Mouse (Mus musculus) hindbrain, embryonic 11.5 days (tissue): ENCODE measurements around the gene Prdm4. TPM values are rescaled to one million over a fixed set of nuclear protein-coding genes. Genes with fewer than 3 reads are reported as not detected.

Source experiments
- ATAC-seq: fragments of 200-750 bp; cut with Nextera tagmentation; 2 replicates; pipeline ENCODE4 v1.8.0; 2017; ENCODE audit warnings: mild to moderate bottlenecking, moderate TSS enrichment, moderate library complexity; ENCODE audit not compliant: low FRiP score
- DNase-seq: peaks from one replicate; pipeline ENCODE4 v3.0.0-alpha.2; 2015; ENCODE audit warnings: low spot score
- H3K27ac ChIP-seq: fragments of 300-500 bp; sonication (generic); 2 replicates; pipeline ENCODE4 v1.5.1; 2014; ENCODE audit warnings: mild to moderate bottlenecking, low read depth, low read length
- H3K27me3 ChIP-seq: fragments of 300-500 bp; sonication (generic); 2 replicates; pipeline ENCODE4 v1.6.1; 2014; ENCODE audit warnings: mild to moderate bottlenecking, low read length, moderate library complexity, mixed read lengths; ENCODE audit not compliant: control insufficient read depth, insufficient read depth
- H3K36me3 ChIP-seq: fragments of 300-500 bp; sonication (generic); 2 replicates; pipeline ENCODE4 v1.6.1; 2014; ENCODE audit warnings: mild to moderate bottlenecking, low read length, moderate library complexity, mixed read lengths; ENCODE audit not compliant: control insufficient read depth, insufficient read depth
- H3K4me1 ChIP-seq: fragments of 300-500 bp; sonication (generic); replicated peaks from 2 replicates; pipeline ENCODE4 v1.6.1; 2014; ENCODE audit warnings: low read length, mixed read lengths; ENCODE audit not compliant: control insufficient read depth, insufficient read depth
- H3K4me2 ChIP-seq: fragments of 300-500 bp; sonication (generic); replicated peaks from 2 replicates; pipeline ENCODE4 v1.6.1; 2014; ENCODE audit warnings: mild to moderate bottlenecking, low read depth, low read length
- H3K4me3 ChIP-seq: fragments of 300-500 bp; sonication (generic); 2 replicates; pipeline ENCODE4 v1.5.1; 2014; ENCODE audit warnings: low read depth, low read length
- H3K9ac ChIP-seq: fragments of 300-500 bp; sonication (generic); 2 replicates; pipeline ENCODE4 v1.6.1; 2014; ENCODE audit warnings: low read depth, low read length
- H3K9me3 ChIP-seq: fragments of 300-500 bp; sonication (generic); 2 replicates; pipeline ENCODE4 v1.6.1; 2016; ENCODE audit warnings: low read length; ENCODE audit not compliant: control insufficient read depth
- WGBS: fragments of 180-500 bp; shearing (Covaris S2); extraction: QIAGEN DNeasy Blood & Tissue Kit; methylation state at CpG from one replicate; pipeline ENCODE4 v1.1.7; 2014; 5-methylcytosine and 5-hydroxymethylcytosine counted together
- polyA plus RNA-seq: library from polyadenylated mRNA; unstranded; fragments of >200 nt; fragmentation: Nextera tagmentation; extraction: Ambion mirVana; gene quantifications from 2 replicates; pipeline ENCODE4 v1.2.1, GENCODE M21; 2014

Gene Prdm4
- polyA plus RNA-seq, 1 experiment from 2014 or later, result 37.3 TPM

- no peaks in the 10 kb centered on the region; the same call in 1 of the 2 replicates for H3K4me1 ChIP-seq
- no peak overlapping the region for H3K27ac ChIP-seq
- 0 out of 2 replicates have a peak, but pooled peaks cover 9% of the 10 kb centered on the region for H3K36me3 ChIP-seq
- H3K4me3 ChIP-seq, result no peak overlapping the region
- H3K27me3 ChIP-seq, result no peaks in the 10 kb centered on the region
- WGBS, result 93% methylated on average over 6 of the region's 6 CpGs
- H3K9me3 ChIP-seq, result no peaks in the 10 kb centered on the region
- no peak for DNase-seq
- ATAC-seq, result no peak
- H3K4me2 ChIP-seq, result no peak overlapping the region
- no peak overlapping the region for H3K9ac ChIP-seq
These were observed 35.0 kb upstream of the Prdm4 start for GRCm38 (mm10) chr10:85951765-85952443.

- 78% methylated on average over 8 of the region's 8 CpGs for WGBS
- Histone ChIP-seq H3K27ac (no peak overlapping the region), H3K36me3 (peaks cover 13% of the 10 kb centered on the region; the same call in 1 of the 2 replicates), H3K4me2 (no peak overlapping the region), H3K9me3 (no peaks in the 10 kb centered on the region), H3K9ac (no peak overlapping the region), H3K27me3 (no peaks in the 10 kb centered on the region), H3K4me1 (no peaks in the 10 kb centered on the region), H3K4me3 (no peak overlapping the region)
- ATAC-seq, result no peak
- DNase-seq, result no peak
These were observed 31.7 kb upstream of the Prdm4 start for GRCm38 (mm10) chr10:85948483-85949196.

- H3K9ac ChIP-seq, result no peak overlapping the region
- no peaks in the 10 kb centered on the region for H3K27me3 ChIP-seq
- no peak overlapping the region for H3K4me2 ChIP-seq
- H3K9me3 ChIP-seq, result no peaks in the 10 kb centered on the region
- H3K27ac ChIP-seq, result no peak overlapping the region
- DNase-seq (no peak), ATAC-seq (no peak)
- H3K4me1 ChIP-seq, result no peaks in the 10 kb centered on the region
- H3K4me3 ChIP-seq, result no peak overlapping the region
- WGBS, result 97% methylated on average over 6 of the region's 6 CpGs
- H3K36me3 ChIP-seq, result peaks cover 23% of the 10 kb centered on the region
These were observed 19.5 kb upstream of the Prdm4 start for GRCm38 (mm10) chr10:85936280-85936965.

- 0 out of 2 replicates have a peak, but pooled peaks cover 5% of the 10 kb centered on the region for H3K27me3 ChIP-seq
- H3K36me3 ChIP-seq, result no peaks in the 10 kb centered on the region
- no peak overlapping the region for H3K9ac ChIP-seq
- no peak for DNase-seq
- 95% methylated on average over 11 of the region's 11 CpGs for WGBS
- H3K4me2 ChIP-seq, result no peak overlapping the region
- no peaks in the 10 kb centered on the region; the same call in 1 of the 2 replicates for H3K4me1 ChIP-seq
- ATAC-seq, result no peak
- H3K4me3 ChIP-seq, result no peak overlapping the region
- H3K9me3 ChIP-seq, result no peaks in the 10 kb centered on the region
- H3K27ac ChIP-seq, result no peak overlapping the region
These were observed 13.0 kb upstream of the Prdm4 start for GRCm38 (mm10) chr10:85929962-85930361.

GRCm38 (mm10) chr10:85929208-85929591, 12.3 kb upstream of the Prdm4 start:
- no peak overlapping the region for H3K9ac ChIP-seq
- peak overlapping the region; percentile 44 for H3K4me3 ChIP-seq
- no peaks in the 10 kb centered on the region for H3K9me3 ChIP-seq
- peak overlapping the region; percentile 86 for H3K4me2 ChIP-seq
- no peak overlapping the region for H3K27ac ChIP-seq
- H3K27me3 ChIP-seq, result 0 out of 2 replicates have a peak, but pooled peaks cover 5% of the 10 kb centered on the region
- no peaks in the 10 kb centered on the region for H3K36me3 ChIP-seq
- no peak for ATAC-seq
- DNase-seq, result peak; percentile 38
- H3K4me1 ChIP-seq, result no peaks in the 10 kb centered on the region; the same call in 1 of the 2 replicates
- WGBS, result 55% methylated on average over 11 of the region's 11 CpGs

GRCm38 (mm10) chr10:85928499-85929207, 11.7 kb upstream of the Prdm4 start:
- DNase-seq (peak; percentile 86), ATAC-seq (peak; percentile 89)
- Histone ChIP-seq H3K4me2 (peak overlapping the region; percentile 86), H3K4me1 (no peaks in the 10 kb centered on the region; the same call in 1 of the 2 replicates), H3K9ac (peak overlapping the region; percentile 49; the same call in 1 of the 2 replicates), H3K36me3 (no peaks in the 10 kb centered on the region), H3K27me3 (0 out of 2 replicates have a peak, but pooled peaks cover 5% of the 10 kb centered on the region), H3K9me3 (no peaks in the 10 kb centered on the region), H3K27ac (no peak overlapping the region), H3K4me3 (peak overlapping the region; percentile 44)
- WGBS, result 1% methylated on average over 63 of the region's 63 CpGs

- peak within 1 kb of the TSS; percentile 44 for H3K4me3 ChIP-seq
- H3K4me1 ChIP-seq, result no peaks in the 10 kb centered on the region; the same call in 1 of the 2 replicates
- H3K27ac ChIP-seq, result no peak within 1 kb of the TSS
- ATAC-seq (0 out of 2 replicates have a peak, but pooled peaks have one; percentile 17), DNase-seq (peak; percentile 61)
- H3K27me3 ChIP-seq, result 0 out of 2 replicates have a peak, but pooled peaks cover 5% of the 10 kb centered on the region
- no peaks in the 10 kb centered on the region for H3K9me3 ChIP-seq
- H3K4me2 ChIP-seq, result peak within 1 kb of the TSS; percentile 86
- WGBS, result 2% methylated on average over 23 of the region's 23 CpGs
- H3K36me3 ChIP-seq, result no peaks in the 10 kb centered on the region
- peak within 1 kb of the TSS; percentile 49; the same call in 1 of the 2 replicates for H3K9ac ChIP-seq
These were observed 10.9 kb upstream of the Prdm4 start, which contains the start of gene Ascl4 for GRCm38 (mm10) chr10:85927676-85928445. Ascl4 (plus strand) TSS chr10:85927681.
